Mouse (Mus musculus): Measurements from ENCODE around the gene Hba-a2. TPM values are rescaled to one million over a fixed set of nuclear protein-coding genes. Genes with fewer than 3 reads are reported as not detected.
"Not testable (repeated sequence)": the region's sequence is repeated elsewhere in the genome, so short reads cannot be mapped to it uniquely, and the experiment has no call there.

Gene Hba-a2
- polyA plus RNA-seq, 1 experiment from 2014 or later: 5,805 TPM

DNA sequence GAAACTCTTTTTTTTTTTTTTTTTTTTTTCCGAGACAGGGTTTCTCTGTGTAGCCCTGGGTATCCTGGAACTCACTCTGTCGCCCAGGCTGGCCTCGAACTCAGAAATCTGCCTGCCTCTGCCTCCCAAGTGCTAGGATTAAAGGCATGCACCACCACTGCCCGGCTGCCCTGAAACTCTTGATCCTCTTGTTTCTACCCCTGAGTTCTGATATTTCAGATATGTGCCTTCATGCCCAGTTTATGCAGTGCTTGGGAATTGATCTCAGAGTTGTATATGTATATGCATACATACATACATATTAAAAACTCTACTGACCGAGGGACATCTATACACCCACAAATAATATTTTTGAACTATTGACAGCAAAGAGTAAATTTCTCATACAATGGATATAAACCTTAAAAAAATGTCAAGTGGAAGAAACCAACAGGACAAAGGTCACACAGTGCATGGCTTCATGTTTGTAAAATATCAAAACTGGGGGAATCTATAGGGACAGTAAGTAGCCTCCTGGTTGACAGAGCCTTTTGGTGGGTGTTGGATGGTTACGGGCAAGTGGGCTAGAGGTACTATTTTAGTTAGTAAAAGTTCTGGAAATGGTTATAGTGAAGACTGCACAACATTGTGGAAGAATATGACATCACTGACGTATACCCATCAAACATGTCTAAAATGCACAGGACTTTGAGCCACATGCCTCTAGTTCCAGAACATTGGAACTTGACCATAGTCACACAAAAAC, 11.1 kb upstream of the Hba-a2 start:
- 86% methylated on average over 7 of the region's 7 CpGs for WGBS
- Histone ChIP-seq H3K36me3 (ENCODE audit: poor library complexity, severe bottlenecking) (no peaks in the 10 kb centered on the region), H3K27ac (no peak overlapping the region), H3K4me1 (no peaks in the 10 kb centered on the region), H3K4me3 (no peak overlapping the region), H3K9ac (no peak overlapping the region), H3K27me3 (peaks cover 10% of the 10 kb centered on the region), H3K9me3 (replicated peaks) (no peaks in the 10 kb centered on the region), H3K4me2 (no peak overlapping the region)
- no peak for ATAC-seq

DNA sequence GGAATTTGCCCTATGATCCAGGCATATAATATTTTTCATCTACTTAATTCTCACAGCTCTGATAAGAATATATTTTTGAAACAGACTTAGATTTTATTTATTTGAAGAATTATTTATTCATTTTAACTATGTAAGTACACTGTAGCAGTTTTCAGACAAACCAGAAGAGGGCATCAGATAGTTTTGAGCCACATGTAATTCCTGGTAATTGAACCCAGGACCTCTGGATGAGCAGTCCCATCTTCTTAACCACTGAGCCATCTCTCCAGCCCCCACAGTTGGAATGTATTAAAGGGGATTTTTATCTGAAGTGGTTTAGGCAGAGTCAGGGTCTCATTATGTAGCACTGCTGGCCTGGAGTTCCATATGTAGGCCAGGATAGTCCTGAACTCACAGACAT, 10.4 kb upstream of the Hba-a2 start:
- not testable (repeated sequence) for H3K4me2 ChIP-seq; H3K9ac ChIP-seq; H3K27ac ChIP-seq; H3K4me1 ChIP-seq; H3K4me3 ChIP-seq; H3K36me3 ChIP-seq (ENCODE audit: poor library complexity, severe bottlenecking); ATAC-seq; H3K9me3 ChIP-seq (replicated peaks)
- H3K27me3 ChIP-seq: peaks cover 10% of the 10 kb centered on the region

DNA sequence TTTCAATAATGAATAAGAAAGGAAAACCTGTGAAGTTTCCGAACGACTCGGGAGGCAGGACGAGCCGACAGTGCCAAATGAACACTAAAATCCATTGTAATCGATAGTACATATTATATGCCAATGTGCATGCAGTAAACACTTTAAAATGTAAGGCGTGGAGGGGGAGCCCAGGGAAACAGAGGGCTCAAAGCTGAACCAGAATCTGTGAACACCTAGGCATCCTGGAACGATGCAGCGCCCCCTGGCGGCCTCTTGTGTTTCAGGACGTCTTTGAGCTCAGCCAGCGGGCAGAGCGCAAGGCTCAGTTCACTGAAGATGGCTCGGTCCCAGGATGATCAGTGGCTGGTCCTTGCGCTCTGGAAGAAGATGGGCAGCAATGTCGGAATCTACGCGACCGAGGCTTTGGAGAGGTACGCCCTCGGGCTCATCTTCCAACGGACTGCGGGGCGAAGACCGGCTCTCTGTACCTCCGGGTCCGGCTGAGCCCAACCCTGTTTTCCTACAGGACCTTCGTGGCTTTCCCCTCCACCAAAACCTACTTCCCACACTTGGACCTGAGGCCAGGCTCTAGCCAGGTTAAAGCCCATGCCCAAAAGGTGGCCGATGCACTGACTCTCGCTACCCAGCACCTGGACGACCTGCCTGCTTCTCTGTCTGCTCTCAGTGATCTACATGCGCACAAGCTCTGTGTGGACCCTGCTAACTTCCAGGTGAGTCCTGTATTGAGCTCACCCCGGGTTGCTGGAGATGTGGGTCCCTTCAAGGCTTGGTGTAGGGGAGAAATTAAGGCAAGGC, 9.4 kb upstream of the Hba-a2 start, which contains the start of gene Hbq1b:
Gene Hbq1b (plus strand): TSS at position 271 of the 798 bp plus-strand sequence.
- peak within 1 kb of the TSS; percentile 48; the same call in 1 of the 2 replicates for H3K9ac ChIP-seq
- H3K36me3 ChIP-seq (ENCODE audit: poor library complexity, severe bottlenecking); H3K27me3 ChIP-seq; H3K9me3 ChIP-seq (replicated peaks); H3K4me1 ChIP-seq; H3K27ac ChIP-seq: not testable (repeated sequence)
- ATAC-seq: peak; percentile 91
- H3K4me2 ChIP-seq: peak within 1 kb of the TSS; percentile 60
- H3K4me3 ChIP-seq: peak within 1 kb of the TSS; percentile 26
- WGBS: 21% methylated on average over 31 of the region's 33 CpGs

DNA sequence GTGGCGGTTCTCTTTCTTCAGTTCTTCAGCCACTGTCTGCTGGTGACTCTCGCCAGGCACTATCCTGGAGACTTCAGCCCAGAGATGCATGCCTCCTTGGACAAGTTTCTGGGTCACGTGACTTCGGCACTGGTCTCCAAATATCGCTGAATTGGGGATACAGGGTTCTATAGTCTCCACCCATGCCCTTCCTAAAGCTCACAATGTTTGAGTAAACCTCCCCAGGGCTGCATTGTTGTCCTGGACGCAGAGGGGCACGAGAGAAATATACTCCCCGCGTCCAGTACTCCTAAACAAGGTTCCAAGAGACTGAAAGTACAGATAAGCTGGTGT, 8.8 kb upstream of the Hba-a2 start:
- Histone ChIP-seq H3K4me2 (0 out of 2 replicates have a peak overlapping the region, but pooled peaks have one; percentile 60), H3K4me3 (no peak overlapping the region), H3K36me3 (ENCODE audit: poor library complexity, severe bottlenecking) (no peaks in the 10 kb centered on the region), H3K27ac (no peak overlapping the region), H3K27me3 (peaks cover 6% of the 10 kb centered on the region), H3K4me1 (no peaks in the 10 kb centered on the region), H3K9ac (no peak overlapping the region), H3K9me3 (replicated peaks) (no peaks in the 10 kb centered on the region)
- 67% methylated on average over 9 of the region's 9 CpGs for WGBS
- ATAC-seq: no peak

DNA sequence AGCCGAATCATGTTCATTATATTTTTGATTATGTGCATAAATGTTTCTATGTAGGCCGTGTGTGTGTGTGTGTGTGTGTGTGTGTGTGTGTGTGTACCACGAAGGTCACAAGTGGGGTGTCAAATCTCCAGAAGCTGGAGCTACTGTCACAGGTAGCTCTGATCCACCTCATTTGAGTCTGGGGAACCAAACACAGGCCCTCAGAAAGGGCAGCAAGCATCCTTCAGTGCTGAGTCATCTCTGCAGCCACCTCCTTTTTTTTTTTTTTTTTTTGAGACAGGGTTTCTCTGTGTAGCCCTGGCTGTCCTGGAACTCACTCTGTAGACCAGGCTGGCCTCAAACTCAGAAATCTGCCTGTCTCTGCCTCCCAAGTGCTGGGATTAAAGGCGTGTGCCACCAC, 3.5 kb upstream of the Hba-a2 start:
- H3K4me3 ChIP-seq; H3K4me2 ChIP-seq; H3K4me1 ChIP-seq; ATAC-seq; H3K27ac ChIP-seq; H3K9ac ChIP-seq; H3K9me3 ChIP-seq (replicated peaks); H3K36me3 ChIP-seq (ENCODE audit: poor library complexity, severe bottlenecking); H3K27me3 ChIP-seq: not testable (repeated sequence)
- WGBS: 81% methylated on average over 4 of the region's 4 CpGs

- WGBS: 81% methylated on average over 3 of the region's 3 CpGs
- not testable (repeated sequence) for H3K36me3 ChIP-seq (ENCODE audit: poor library complexity, severe bottlenecking); H3K27ac ChIP-seq; H3K4me3 ChIP-seq; H3K4me1 ChIP-seq; H3K4me2 ChIP-seq; ATAC-seq; H3K9ac ChIP-seq; H3K27me3 ChIP-seq; H3K9me3 ChIP-seq (replicated peaks)
These were observed 2.8 kb upstream of the Hba-a2 start for GRCm38 (mm10) chr11:32293479-32293878.

GRCm38 (mm10) chr11:32297417-32297816, 1.1 kb downstream of the Hba-a2 start:
- H3K4me3 ChIP-seq; H3K36me3 ChIP-seq (ENCODE audit: poor library complexity, severe bottlenecking); H3K9ac ChIP-seq; H3K27ac ChIP-seq; H3K4me2 ChIP-seq; ATAC-seq; H3K9me3 ChIP-seq (replicated peaks); H3K4me1 ChIP-seq: not testable (repeated sequence)
- WGBS: 48% methylated on average over 2 of the region's 2 CpGs
- H3K27me3 ChIP-seq: peaks cover 12% of the 10 kb centered on the region; the same call in 1 of the 2 replicates

DNA sequence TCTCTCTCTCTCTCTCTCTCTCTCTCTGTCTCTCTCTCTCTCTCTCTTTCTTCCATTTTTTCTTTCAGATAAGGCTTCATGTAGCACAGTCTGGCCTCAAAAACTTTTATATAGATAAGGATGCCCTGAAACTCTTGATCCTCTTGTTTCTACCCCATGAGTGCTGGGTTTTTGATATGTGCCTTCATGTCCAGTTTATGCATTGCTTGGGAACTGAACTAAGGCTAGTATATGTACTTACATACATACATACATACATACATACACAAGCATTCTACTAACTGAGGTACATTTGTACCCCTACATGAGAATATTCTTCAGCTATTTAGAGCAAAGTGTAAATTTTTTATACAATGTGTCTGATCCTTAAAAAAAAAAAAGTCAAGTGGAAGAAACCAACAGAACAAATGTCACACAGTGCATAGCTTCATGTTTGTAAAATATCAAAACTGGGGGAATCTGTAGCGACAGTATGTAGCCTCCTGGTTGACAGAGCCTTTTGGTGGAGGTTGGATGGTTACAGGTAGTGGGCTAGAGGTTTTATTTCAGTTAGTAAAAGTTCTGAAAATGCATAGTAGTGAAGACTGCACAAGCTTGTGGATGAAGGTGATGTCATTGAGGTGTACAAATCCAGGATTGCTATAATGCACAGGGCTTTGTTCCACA, 1.7 kb downstream of the Hba-a2 start:
- Histone ChIP-seq H3K27me3 (peaks cover 12% of the 10 kb centered on the region; the same call in 1 of the 2 replicates), H3K9ac (no peak overlapping the region), H3K36me3 (ENCODE audit: poor library complexity, severe bottlenecking) (no peaks in the 10 kb centered on the region), H3K4me1 (no peaks in the 10 kb centered on the region), H3K4me3 (no peak overlapping the region), H3K9me3 (replicated peaks) (no peaks in the 10 kb centered on the region), H3K27ac (no peak overlapping the region), H3K4me2 (no peak overlapping the region)
- WGBS: 85% methylated on average over 1 of the region's 1 CpGs
- ATAC-seq: no peak

DNA sequence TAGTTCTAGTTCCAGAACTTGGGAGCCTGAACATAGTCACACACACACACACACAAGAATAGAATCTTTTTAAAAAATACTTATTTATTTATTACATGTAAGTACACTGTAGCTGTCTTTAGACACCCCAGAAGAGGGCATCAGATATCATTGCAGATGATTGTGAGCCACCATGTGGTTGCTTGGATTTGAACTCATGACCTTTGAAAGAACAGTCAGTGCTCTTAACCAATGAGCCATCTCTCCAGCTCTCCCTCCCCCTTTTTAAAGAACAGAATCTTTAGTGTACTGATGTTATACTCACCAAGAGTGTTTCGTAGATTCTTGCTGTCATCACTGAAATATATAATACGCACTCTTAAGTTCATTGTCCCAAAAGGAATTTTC, 2.2 kb downstream of the Hba-a2 start:
- H3K27me3 ChIP-seq: peaks cover 12% of the 10 kb centered on the region; the same call in 1 of the 2 replicates
- 0 out of 2 replicates have a peak, but pooled peaks cover 3% of the 10 kb centered on the region for H3K4me1 ChIP-seq
- no peak overlapping the region for H3K4me3 ChIP-seq
- no peaks in the 10 kb centered on the region for H3K36me3 ChIP-seq (ENCODE audit: poor library complexity, severe bottlenecking)
- ATAC-seq: no peak
- WGBS: 99% methylated on average over 2 of the region's 2 CpGs
- H3K4me2 ChIP-seq: no peak overlapping the region
- no peak overlapping the region for H3K27ac ChIP-seq
- H3K9me3 ChIP-seq (replicated peaks): no peaks in the 10 kb centered on the region
- no peak overlapping the region for H3K9ac ChIP-seq

- ATAC-seq: peak; percentile 65
- H3K9ac ChIP-seq: not testable (repeated sequence)
These were observed 3.6 kb downstream of the Hba-a2 start, which contains the start of gene Hbq1a for GRCm38 (mm10) chr11:32299865-32300264. Gene Hbq1a (plus strand): TSS chr11:32300069.

DNA sequence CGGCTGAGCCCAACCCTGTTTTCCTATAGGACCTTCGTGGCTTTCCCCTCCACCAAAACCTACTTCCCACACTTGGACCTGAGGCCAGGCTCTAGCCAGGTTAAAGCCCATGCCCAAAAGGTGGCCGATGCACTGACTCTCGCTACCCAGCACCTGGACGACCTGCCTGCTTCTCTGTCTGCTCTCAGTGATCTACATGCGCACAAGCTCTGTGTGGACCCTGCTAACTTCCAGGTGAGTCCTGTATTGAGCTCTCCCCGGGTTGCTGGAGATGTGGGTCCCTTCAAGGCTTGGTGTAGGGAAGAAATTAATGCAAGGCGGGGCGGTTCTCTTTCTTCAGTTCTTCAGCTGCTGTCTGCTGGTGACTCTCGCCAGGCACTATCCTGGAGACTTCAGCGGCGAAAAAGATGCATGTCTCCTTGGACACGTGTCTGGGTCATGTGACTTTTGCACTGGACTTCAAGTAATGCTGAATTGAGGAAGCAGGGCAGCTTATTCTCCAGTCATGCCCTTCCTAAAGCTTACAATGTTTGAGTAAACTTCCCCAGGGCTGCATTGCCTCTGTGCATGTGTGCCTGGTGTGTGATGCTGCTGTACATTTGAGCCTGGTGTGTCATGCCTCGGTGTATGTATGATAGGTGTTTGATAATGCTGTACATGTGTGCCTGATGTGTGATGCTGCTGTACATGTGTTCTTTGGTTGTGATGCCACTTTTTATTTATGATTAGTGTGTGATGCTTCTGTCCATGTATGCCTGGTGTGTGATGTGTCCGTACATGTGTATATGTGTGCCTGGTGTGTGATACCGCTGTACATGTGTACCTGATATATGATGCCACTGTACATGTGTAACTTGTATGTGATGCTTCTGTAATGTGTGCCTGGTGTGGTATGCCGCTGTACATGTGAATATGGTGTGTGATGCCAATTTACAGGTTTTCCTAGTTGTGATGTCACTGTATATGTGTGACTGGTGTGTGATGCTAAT, 4.3 kb downstream of the Hba-a2 start:
- Histone ChIP-seq H3K4me1 (0 out of 2 replicates have a peak, but pooled peaks cover 3% of the 10 kb centered on the region), H3K27me3 (peaks cover 12% of the 10 kb centered on the region; the same call in 1 of the 2 replicates), H3K36me3 (ENCODE audit: poor library complexity, severe bottlenecking) (no peaks in the 10 kb centered on the region), H3K4me3 (0 out of 2 replicates have a peak overlapping the region, but pooled peaks have one; percentile 9), H3K4me2 (peak overlapping the region; percentile 52), H3K9me3 (replicated peaks) (no peaks in the 10 kb centered on the region), H3K27ac (no peak overlapping the region), H3K9ac (no peak overlapping the region)
- WGBS: 53% methylated on average over 15 of the region's 17 CpGs
- ATAC-seq: 0 out of 2 replicates have a peak, but pooled peaks have one; percentile 15

More at GRCm38 (mm10) chr11:32299865-32300264, 3.6 kb downstream of the Hba-a2 start, which contains the start of gene Hbq1a:
- H3K27ac ChIP-seq; H3K9me3 ChIP-seq (replicated peaks); H3K4me1 ChIP-seq; H3K36me3 ChIP-seq (ENCODE audit: poor library complexity, severe bottlenecking): not testable (repeated sequence)
- Histone ChIP-seq H3K4me2 (peak within 1 kb of the TSS; percentile 52), H3K4me3 (0 out of 2 replicates have a peak within 1 kb of the TSS, but pooled peaks have one; percentile 9), H3K27me3 (peaks cover 12% of the 10 kb centered on the region; the same call in 1 of the 2 replicates)
- WGBS: 4% methylated on average over 16 of the region's 16 CpGs
